Mouse (Mus musculus): ENCODE measurements around the gene Pakap. TPM values are rescaled to one million over a fixed set of nuclear protein-coding genes. Genes with fewer than 3 reads are reported as not detected.

Gene Pakap
- total and polyA plus RNA-seq, 2 experiments from 2014 or later, result 6.9 to 9.5 TPM

DNA sequence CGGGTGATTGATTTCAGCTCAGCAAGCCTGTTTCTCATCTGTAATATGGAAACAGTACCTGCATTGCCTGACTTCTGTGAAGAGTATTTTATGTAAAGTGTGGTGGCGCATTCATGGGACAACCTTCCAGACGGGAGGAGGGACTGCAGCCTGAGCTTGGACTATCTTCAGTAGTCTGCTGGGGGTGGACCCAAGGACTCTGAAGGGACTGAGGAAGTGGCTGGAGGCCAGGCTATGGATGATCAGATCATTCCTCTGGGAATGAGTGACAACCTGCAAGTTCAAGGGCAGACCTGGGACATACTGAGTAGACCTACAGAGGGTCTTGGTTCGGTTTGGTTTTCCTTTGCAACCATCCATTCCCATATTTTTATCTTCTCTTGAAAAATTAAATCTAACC lies 154.3 kb downstream of the Pakap start:
- Histone ChIP-seq H3K27me3 (ENCODE audit: insufficient read depth, low read length) (no peaks in the 10 kb centered on the region), H3K4me3 (ENCODE audit: low read depth, low read length) (no peak overlapping the region), H3K4me1 (ENCODE audit: insufficient read depth) (no peaks in the 10 kb centered on the region), H3K9ac (no peak overlapping the region), H3K4me2 (ENCODE audit: low read depth) (no peak overlapping the region), H3K27ac (ENCODE audit: low read depth, low read length) (no peak overlapping the region), H3K9me3 (ENCODE audit: low read length) (no peaks in the 10 kb centered on the region), H3K36me3 (ENCODE audit: insufficient read depth) (no peaks in the 10 kb centered on the region)
- ATAC-seq (no peak), DNase-seq (no peak)
- 86% methylated on average over 4 of the region's 4 CpGs for WGBS
- TF ChIP-seq CTCF (IDR thresholded peaks at IDR 0.05; ENCODE audit: low read depth), result no peak

DNA sequence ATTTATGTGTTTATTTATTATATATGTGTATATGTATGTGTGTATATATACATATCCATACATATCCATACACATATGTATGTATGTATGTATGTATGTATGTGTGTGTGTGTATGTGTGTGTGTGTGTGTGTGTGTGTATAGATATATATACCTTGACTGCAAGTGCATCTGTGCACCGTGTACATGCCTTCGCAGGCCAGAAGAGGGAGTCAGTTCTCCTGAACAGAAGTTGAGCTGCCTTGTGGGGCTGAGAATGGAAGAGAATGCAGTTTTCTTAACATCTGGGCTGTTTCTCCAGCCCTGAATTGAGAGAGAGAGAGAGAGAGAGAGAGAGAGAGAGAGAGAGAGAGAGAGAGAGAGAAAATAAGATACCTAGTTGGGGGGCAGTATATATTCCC lies 155.7 kb downstream of the Pakap start:
- Histone ChIP-seq H3K27ac (ENCODE audit: low read depth, low read length) (no peak overlapping the region), H3K9me3 (ENCODE audit: low read length) (no peaks in the 10 kb centered on the region), H3K9ac (no peak overlapping the region), H3K36me3 (ENCODE audit: insufficient read depth) (no peaks in the 10 kb centered on the region), H3K4me3 (ENCODE audit: low read depth, low read length) (no peak overlapping the region), H3K27me3 (ENCODE audit: insufficient read depth, low read length) (no peaks in the 10 kb centered on the region), H3K4me2 (ENCODE audit: low read depth) (no peak overlapping the region), H3K4me1 (ENCODE audit: insufficient read depth) (no peaks in the 10 kb centered on the region)
- ATAC-seq (no peak), DNase-seq (no peak)
- TF ChIP-seq CTCF (IDR thresholded peaks at IDR 0.05; ENCODE audit: low read depth), result peak; percentile 33
- WGBS, result 57% methylated on average over 2 of the region's 2 CpGs

DNA sequence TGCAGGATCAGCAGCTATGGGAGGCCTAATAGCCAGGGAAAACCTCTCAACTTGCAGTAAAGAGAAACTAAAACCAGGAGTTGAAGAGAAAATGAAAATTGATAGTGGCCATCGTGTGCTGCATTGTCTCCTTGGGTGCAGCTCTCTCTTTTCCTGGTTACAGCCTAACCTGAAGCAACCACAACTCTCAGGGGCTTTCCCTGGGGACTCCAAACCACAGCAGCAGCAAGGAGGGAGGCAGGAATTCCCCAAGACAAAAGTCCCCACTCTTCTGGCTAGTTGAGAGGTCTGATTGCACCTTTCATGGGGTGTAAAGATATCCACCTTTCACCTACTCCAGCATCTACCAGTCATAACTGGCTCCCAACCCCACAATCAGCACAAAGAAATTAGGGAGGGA lies 157.6 kb downstream of the Pakap start:
- Histone ChIP-seq H3K27ac (ENCODE audit: low read depth, low read length) (no peak overlapping the region), H3K9ac (no peak overlapping the region), H3K36me3 (ENCODE audit: insufficient read depth) (no peaks in the 10 kb centered on the region), H3K4me3 (ENCODE audit: low read depth, low read length) (no peak overlapping the region), H3K27me3 (ENCODE audit: insufficient read depth, low read length) (no peaks in the 10 kb centered on the region), H3K9me3 (ENCODE audit: low read length) (no peaks in the 10 kb centered on the region), H3K4me1 (ENCODE audit: insufficient read depth) (no peaks in the 10 kb centered on the region), H3K4me2 (ENCODE audit: low read depth) (no peak overlapping the region)
- 90% methylated on average over 1 of the region's 1 CpGs for WGBS
- TF ChIP-seq CTCF (IDR thresholded peaks at IDR 0.05; ENCODE audit: low read depth), result no peak
- ATAC-seq, result no peak
- no peak for DNase-seq

DNA sequence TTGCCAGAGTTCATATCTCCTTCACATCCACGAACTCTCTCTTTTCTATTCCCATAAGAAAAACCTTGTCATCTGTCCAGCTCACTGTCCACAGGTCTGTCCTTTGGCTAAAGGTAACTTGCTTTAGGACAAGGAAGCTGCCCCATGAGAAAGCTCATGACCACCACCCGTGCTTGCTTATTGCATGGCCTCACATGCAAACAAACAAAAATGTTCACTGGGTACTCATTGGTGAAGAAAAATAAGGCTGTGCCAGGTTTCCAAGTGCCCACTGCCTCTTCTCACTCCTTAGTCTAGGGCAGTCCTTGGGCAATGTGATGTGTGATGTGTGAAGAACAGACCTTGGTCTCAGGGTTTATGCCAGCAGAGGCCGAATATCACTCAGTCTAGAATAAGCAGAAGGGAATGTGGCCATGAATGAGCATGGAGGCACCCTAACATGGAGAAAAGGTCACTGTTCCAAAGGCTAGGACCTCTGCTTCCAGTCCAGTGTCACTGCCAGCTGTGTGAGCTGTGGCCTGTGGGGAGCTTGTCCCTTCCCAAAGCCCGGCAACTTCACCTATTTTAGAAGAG lies 160.7 kb downstream of the Pakap start:
- no peak overlapping the region for H3K4me2 ChIP-seq (ENCODE audit: low read depth)
- no peaks in the 10 kb centered on the region for H3K4me1 ChIP-seq (ENCODE audit: insufficient read depth)
- WGBS, result 87% methylated on average over 4 of the region's 4 CpGs
- no peaks in the 10 kb centered on the region for H3K9me3 ChIP-seq (ENCODE audit: low read length)
- H3K36me3 ChIP-seq (ENCODE audit: insufficient read depth), result no peaks in the 10 kb centered on the region
- no peaks in the 10 kb centered on the region for H3K27me3 ChIP-seq (ENCODE audit: insufficient read depth, low read length)
- DNase-seq (no peak), ATAC-seq (no peak)
- H3K4me3 ChIP-seq (ENCODE audit: low read depth, low read length), result no peak overlapping the region
- no peak for TF ChIP-seq CTCF (IDR thresholded peaks at IDR 0.05; ENCODE audit: low read depth)
- H3K9ac ChIP-seq, result no peak overlapping the region
- H3K27ac ChIP-seq (ENCODE audit: low read depth, low read length), result no peak overlapping the region

DNA sequence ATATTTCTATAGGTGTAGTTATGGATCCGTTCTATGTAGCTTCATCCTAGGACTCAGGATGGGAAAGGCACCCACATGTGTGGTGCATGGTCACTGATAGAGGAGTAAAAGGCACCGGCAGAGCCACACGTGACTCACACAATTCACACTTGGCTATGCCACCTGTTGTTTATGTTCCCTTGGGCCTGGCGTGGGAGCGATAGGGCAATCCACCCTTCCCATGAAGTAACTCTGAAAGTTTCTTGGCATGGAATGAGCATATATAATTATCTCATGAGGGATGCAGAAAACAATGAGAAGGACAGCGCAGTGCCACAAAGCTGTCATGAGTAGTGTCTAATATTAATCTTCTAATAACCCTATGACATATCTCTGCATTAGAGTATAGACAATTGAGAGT lies 162.1 kb downstream of the Pakap start:
- Histone ChIP-seq H3K36me3 (ENCODE audit: insufficient read depth) (no peaks in the 10 kb centered on the region), H3K9me3 (ENCODE audit: low read length) (no peaks in the 10 kb centered on the region), H3K9ac (no peak overlapping the region), H3K27ac (ENCODE audit: low read depth, low read length) (no peak overlapping the region), H3K4me2 (ENCODE audit: low read depth) (no peak overlapping the region), H3K4me3 (ENCODE audit: low read depth, low read length) (no peak overlapping the region), H3K4me1 (ENCODE audit: insufficient read depth) (no peaks in the 10 kb centered on the region), H3K27me3 (ENCODE audit: insufficient read depth, low read length) (no peaks in the 10 kb centered on the region)
- no peak for TF ChIP-seq CTCF (IDR thresholded peaks at IDR 0.05; ENCODE audit: low read depth)
- WGBS, result 77% methylated on average over 6 of the region's 6 CpGs
- ATAC-seq, result no peak
- no peak for DNase-seq

DNA sequence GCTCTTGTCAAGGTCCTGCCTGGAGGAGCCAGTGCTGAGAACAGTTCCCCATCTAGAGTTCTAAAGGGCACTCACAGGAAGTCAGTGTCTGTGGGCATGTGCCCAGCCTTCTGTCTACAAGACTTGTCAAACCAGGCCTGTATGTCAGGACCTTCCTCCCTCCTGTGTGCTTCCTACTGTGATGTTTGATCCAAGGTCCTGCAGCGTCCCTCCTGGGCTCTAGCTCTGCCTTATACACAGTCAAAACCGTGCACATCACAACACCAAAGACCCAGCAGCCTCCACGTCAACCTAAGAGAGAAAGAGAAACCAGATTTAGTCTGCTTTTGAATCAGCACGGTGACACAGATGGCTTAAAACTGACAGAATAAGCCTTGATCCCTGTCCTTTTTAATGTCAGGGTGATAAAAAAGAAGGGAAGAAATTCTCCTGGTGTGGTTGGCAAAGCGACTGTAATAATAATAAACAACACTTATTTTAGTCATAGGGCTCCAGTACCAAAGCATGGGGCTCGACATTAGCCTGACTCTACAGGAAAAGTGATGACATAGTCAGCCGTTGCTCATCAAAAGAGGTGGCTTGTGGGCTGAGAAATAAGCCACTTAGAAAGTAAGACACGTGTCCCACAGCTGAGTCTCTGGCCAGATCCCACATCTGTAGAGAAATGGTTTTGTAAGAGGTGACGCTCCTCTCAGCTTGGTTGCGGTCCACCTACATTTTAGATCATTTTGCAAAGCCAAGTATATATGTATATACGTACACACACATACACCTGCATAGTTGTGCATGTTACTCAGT lies 163.0 kb downstream of the Pakap start:
- H3K9me3 ChIP-seq (ENCODE audit: low read length), result no peaks in the 10 kb centered on the region

DNA sequence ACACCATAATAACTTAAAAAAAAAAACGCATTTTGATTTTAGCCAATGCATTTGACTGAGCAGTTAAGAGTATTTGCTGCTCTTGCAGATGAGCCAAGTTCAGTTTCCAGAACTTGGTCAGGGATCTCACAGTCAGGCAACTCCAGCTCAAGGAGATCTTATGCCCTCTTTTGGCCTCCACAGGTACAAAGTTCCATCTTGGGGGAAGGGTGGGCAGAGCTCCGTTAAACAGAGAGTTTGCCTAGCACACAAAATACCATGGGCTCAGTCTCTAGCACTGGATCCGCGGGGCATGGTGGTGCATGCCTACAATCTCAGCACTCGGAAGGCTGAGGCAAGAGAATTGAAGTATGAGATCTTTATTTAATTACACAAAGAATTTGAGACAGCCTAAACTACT lies 164.4 kb downstream of the Pakap start:
- ATAC-seq (no peak), DNase-seq (no peak)
- Histone ChIP-seq H3K27ac (ENCODE audit: low read depth, low read length) (no peak overlapping the region), H3K4me1 (ENCODE audit: insufficient read depth) (no peaks in the 10 kb centered on the region), H3K9ac (no peak overlapping the region), H3K4me2 (ENCODE audit: low read depth) (no peak overlapping the region), H3K9me3 (ENCODE audit: low read length) (no peaks in the 10 kb centered on the region), H3K36me3 (ENCODE audit: insufficient read depth) (no peaks in the 10 kb centered on the region), H3K27me3 (ENCODE audit: insufficient read depth, low read length) (no peaks in the 10 kb centered on the region), H3K4me3 (ENCODE audit: low read depth, low read length) (no peak overlapping the region)
- TF ChIP-seq CTCF (IDR thresholded peaks at IDR 0.05; ENCODE audit: low read depth), result no peak
- 87% methylated on average over 5 of the region's 5 CpGs for WGBS

More for the DNA sequence above, 163.0 kb downstream of the Pakap start:
- WGBS, result 82% methylated on average over 11 of the region's 11 CpGs
- Histone ChIP-seq H3K27me3 (ENCODE audit: insufficient read depth, low read length) (no peaks in the 10 kb centered on the region), H3K9ac (no peak overlapping the region), H3K4me3 (ENCODE audit: low read depth, low read length) (no peak overlapping the region), H3K4me1 (ENCODE audit: insufficient read depth) (no peaks in the 10 kb centered on the region), H3K4me2 (ENCODE audit: low read depth) (no peak overlapping the region), H3K27ac (ENCODE audit: low read depth, low read length) (no peak overlapping the region), H3K36me3 (ENCODE audit: insufficient read depth) (no peaks in the 10 kb centered on the region)
- no peak for ATAC-seq
- no peak for DNase-seq
- no peak for TF ChIP-seq CTCF (IDR thresholded peaks at IDR 0.05; ENCODE audit: low read depth)
